Mouse (Mus musculus) hindbrain, embryonic 13.5 days (tissue): ENCODE data around the gene Olfr1046. TPM values are rescaled to one million over a fixed set of nuclear protein-coding genes. Genes with fewer than 3 reads are reported as not detected.
"Not testable (repeated sequence)": the region's sequence is repeated elsewhere in the genome, so short reads cannot be mapped to it uniquely, and the experiment has no call there.

Experiments
- ATAC-seq: fragments of 200-750 bp; cut with Nextera tagmentation; 2 replicates; pipeline ENCODE4 v1.8.0; 2017; ENCODE audit warnings: moderate TSS enrichment; ENCODE audit not compliant: low FRiP score
- H3K27ac ChIP-seq: fragments of 300-500 bp; sonication (generic); 2 replicates; pipeline ENCODE4 v1.5.1; 2015; ENCODE audit warnings: inconsistent platforms, mild to moderate bottlenecking, moderate library complexity
- H3K27me3 ChIP-seq: fragments of 300-500 bp; sonication (generic); 2 replicates; pipeline ENCODE4 v1.6.1; 2015; ENCODE audit warnings: mild to moderate bottlenecking, inconsistent platforms
- H3K36me3 ChIP-seq: fragments of 300-500 bp; sonication (generic); 2 replicates; pipeline ENCODE4 v1.6.1; 2015; ENCODE audit warnings: mild to moderate bottlenecking, inconsistent platforms
- H3K4me1 ChIP-seq: fragments of 300-500 bp; sonication (generic); replicated peaks from 2 replicates; pipeline ENCODE4 v1.6.1; 2015; ENCODE audit warnings: inconsistent platforms
- H3K4me2 ChIP-seq: fragments of 300-500 bp; sonication (generic); 2 replicates; pipeline ENCODE4 v1.6.1; 2015; ENCODE audit warnings: inconsistent platforms, mild to moderate bottlenecking, moderate library complexity
- H3K4me3 ChIP-seq: fragments of 300-500 bp; sonication (generic); 2 replicates; pipeline ENCODE4 v1.5.1; 2015; ENCODE audit warnings: mild to moderate bottlenecking, inconsistent platforms
- H3K9ac ChIP-seq: fragments of 300-500 bp; sonication (generic); 2 replicates; pipeline ENCODE4 v1.6.1; 2015; ENCODE audit warnings: mild to moderate bottlenecking, inconsistent platforms
- H3K9me3 ChIP-seq: fragments of 300-500 bp; sonication (generic); 2 replicates; pipeline ENCODE4 v1.6.1; 2016; ENCODE audit warnings: inconsistent platforms
- WGBS: fragments of 180-500 bp; shearing (Covaris S2); methylation state at CpG from one replicate; pipeline ENCODE4 v1.1.7; 2015; 5-methylcytosine and 5-hydroxymethylcytosine counted together
- polyA plus RNA-seq: library from polyadenylated mRNA; unstranded; fragments of >200 nt; fragmentation: Nextera tagmentation; extraction: Ambion mirVana; gene quantifications from 2 replicates; pipeline ENCODE4 v1.2.1, GENCODE M21; 2015

The Olfr1046 gene
- not detected in 2 replicates for polyA plus RNA-seq

- Histone ChIP-seq H3K27ac (no peak within 1 kb of the TSS), H3K27me3 (no peaks in the 10 kb centered on the region), H3K9me3 (no peaks in the 10 kb centered on the region), H3K9ac (no peak within 1 kb of the TSS), H3K4me1 (no peaks in the 10 kb centered on the region), H3K36me3 (no peaks in the 10 kb centered on the region), H3K4me3 (no peak within 1 kb of the TSS), H3K4me2 (no peak within 1 kb of the TSS)
- WGBS, result 74% methylated on average over 2 of the region's 2 CpGs
- ATAC-seq, result no peak
Measured at GRCm38 (mm10) chr2:86219214-86219613, at the start of gene Olfr1046. Olfr1046 (minus strand) TSS chr2:86219314.

GRCm38 (mm10) chr2:86258228-86258627, 39.1 kb upstream of the Olfr1046 start, which contains the start of gene Olfr1049:
Olfr1049 (minus strand) TSS chr2:86258328.
- not testable (repeated sequence) for H3K27ac ChIP-seq, H3K4me2 ChIP-seq, H3K27me3 ChIP-seq, ATAC-seq, H3K9me3 ChIP-seq, H3K36me3 ChIP-seq, H3K4me1 ChIP-seq, H3K4me3 ChIP-seq, H3K9ac ChIP-seq

DNA sequence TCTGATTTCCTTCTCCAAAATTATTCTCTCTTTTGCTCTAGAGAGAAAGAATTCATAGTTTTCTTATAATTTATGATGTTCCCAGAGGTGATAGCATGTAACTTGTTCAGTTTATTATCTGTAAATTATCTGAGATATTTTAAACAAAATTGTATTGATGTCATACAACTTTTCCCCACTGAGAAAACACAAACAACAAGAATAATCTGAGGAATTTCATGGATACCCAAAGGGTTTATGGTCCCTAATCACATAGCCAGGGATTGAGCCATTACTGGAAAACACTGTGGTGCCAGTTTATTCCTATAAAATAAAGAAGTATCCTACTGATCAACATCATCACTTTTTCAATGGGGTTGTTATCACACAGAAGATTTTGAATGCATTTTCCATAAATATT, 21.1 kb upstream of the Olfr1046 start, which contains the start of gene Olfr1048:
Olfr1048 (minus strand) TSS at position 101 of the 400 bp plus-strand sequence.
- Histone ChIP-seq H3K27ac (no peak within 1 kb of the TSS), H3K4me2 (no peak within 1 kb of the TSS), H3K9ac (no peak within 1 kb of the TSS), H3K27me3 (no peaks in the 10 kb centered on the region), H3K9me3 (no peaks in the 10 kb centered on the region), H3K4me1 (no peaks in the 10 kb centered on the region), H3K4me3 (no peak within 1 kb of the TSS), H3K36me3 (no peaks in the 10 kb centered on the region)
- no peak for ATAC-seq

GRCm38 (mm10) chr2:86231301-86231700, 12.2 kb upstream of the Olfr1046 start, which contains the start of gene Olfr1047:
Olfr1047 (minus strand) TSS chr2:86231401.
- WGBS, result 100% methylated on average over 1 of the region's 1 CpGs
- no peaks in the 10 kb centered on the region for H3K27me3 ChIP-seq
- ATAC-seq, result no peak
- no peak within 1 kb of the TSS for H3K4me3 ChIP-seq
- no peaks in the 10 kb centered on the region for H3K4me1 ChIP-seq
- H3K9me3 ChIP-seq, result no peaks in the 10 kb centered on the region
- no peak within 1 kb of the TSS for H3K9ac ChIP-seq
- H3K36me3 ChIP-seq, result no peaks in the 10 kb centered on the region
- no peak within 1 kb of the TSS for H3K4me2 ChIP-seq
- no peak within 1 kb of the TSS for H3K27ac ChIP-seq

DNA sequence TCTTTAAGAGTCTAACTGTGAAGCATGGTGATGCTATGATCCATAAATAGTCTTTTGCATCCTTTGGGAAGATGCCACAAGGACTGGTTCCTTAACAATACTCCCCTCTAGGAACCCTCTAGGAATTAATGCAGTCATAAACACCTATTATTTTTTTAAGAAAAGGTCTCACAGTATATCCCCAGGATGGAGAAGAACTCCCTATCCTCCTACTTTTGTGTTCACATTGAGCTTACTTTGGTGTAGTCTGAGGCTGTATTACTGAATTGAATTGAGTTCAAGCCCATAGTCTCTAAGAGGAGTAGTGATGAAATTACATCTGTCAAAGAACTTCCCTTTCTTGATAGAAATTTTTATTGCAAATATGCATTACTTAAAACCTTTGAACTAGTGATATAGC, 16.2 kb downstream of the Olfr1046 start, which contains the start of gene Olfr1045:
Olfr1045 (minus strand) TSS at position 101 of the 400 bp plus-strand sequence.
- no peaks in the 10 kb centered on the region for H3K36me3 ChIP-seq
- no peaks in the 10 kb centered on the region for H3K27me3 ChIP-seq
- no peak for ATAC-seq
- no peaks in the 10 kb centered on the region; the same call in 1 of the 2 replicates for H3K9me3 ChIP-seq
- no peak within 1 kb of the TSS for H3K4me3 ChIP-seq
- no peak within 1 kb of the TSS for H3K9ac ChIP-seq
- no peak within 1 kb of the TSS for H3K27ac ChIP-seq
- H3K4me1 ChIP-seq, result no peaks in the 10 kb centered on the region
- H3K4me2 ChIP-seq, result no peak within 1 kb of the TSS

DNA sequence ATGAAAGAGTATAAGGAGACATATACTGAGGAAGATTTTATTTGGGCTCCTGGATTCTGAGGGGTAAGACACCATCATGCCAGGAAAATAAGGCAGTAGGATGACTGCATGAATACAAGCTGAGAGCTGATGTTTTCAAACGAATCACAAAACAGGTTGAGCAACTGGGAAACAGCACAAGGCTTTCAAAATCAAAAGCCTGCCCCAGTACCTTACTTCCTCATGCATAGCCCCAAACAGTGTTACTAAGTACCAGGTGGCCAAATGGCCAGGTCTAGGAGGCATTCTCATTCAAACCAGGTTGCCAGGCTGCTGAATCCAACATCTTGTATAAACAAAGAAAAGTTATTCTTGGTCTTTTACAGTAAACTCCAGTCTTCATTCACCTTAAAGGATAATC, 23.3 kb downstream of the Olfr1046 start:
- no peaks in the 10 kb centered on the region for H3K4me1 ChIP-seq
- no peaks in the 10 kb centered on the region for H3K36me3 ChIP-seq
- no peaks in the 10 kb centered on the region for H3K9me3 ChIP-seq
- no peak overlapping the region for H3K9ac ChIP-seq
- ATAC-seq, result no peak
- no peak overlapping the region for H3K27ac ChIP-seq
- no peak overlapping the region for H3K4me2 ChIP-seq
- H3K27me3 ChIP-seq, result no peaks in the 10 kb centered on the region
- no peak overlapping the region for H3K4me3 ChIP-seq
- 59% methylated on average over 1 of the region's 1 CpGs for WGBS

- no peak within 1 kb of the TSS for H3K4me3 ChIP-seq
- ATAC-seq, result no peak
- no peak within 1 kb of the TSS for H3K4me2 ChIP-seq
- no peaks in the 10 kb centered on the region for H3K36me3 ChIP-seq
- H3K4me1 ChIP-seq, result no peaks in the 10 kb centered on the region
- H3K9me3 ChIP-seq, result no peaks in the 10 kb centered on the region
- no peak within 1 kb of the TSS for H3K27ac ChIP-seq
- H3K27me3 ChIP-seq, result no peaks in the 10 kb centered on the region
- H3K9ac ChIP-seq, result no peak within 1 kb of the TSS
Measured at GRCm38 (mm10) chr2:86185583-86185982, 33.5 kb downstream of the Olfr1046 start, which contains the start of gene Olfr52. Olfr52 (minus strand) TSS chr2:86185683.

DNA sequence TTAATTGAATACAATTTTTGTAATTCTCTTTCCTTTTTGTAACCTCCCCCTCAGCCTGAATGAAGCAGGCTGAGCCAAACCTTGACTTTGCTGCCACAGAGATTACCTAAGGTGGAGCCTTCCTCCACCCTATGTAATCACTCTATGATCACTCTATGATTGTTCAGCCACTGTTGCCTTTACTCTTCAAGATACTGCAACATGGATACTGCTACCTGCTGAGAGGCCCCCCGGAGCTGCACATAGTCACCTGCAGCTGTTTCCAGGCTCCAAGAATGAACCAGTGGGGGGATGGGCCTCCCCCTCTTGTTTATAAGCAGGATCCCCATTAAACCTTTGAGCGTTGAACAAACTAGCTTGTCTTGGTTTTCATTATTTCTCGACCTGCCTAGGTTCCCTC, 39.2 kb downstream of the Olfr1046 start:
- Histone ChIP-seq H3K4me3 (no peak overlapping the region), H3K4me2 (no peak overlapping the region), H3K27me3 (no peaks in the 10 kb centered on the region), H3K9me3 (no peaks in the 10 kb centered on the region), H3K36me3 (no peaks in the 10 kb centered on the region), H3K4me1 (no peaks in the 10 kb centered on the region), H3K27ac (no peak overlapping the region), H3K9ac (no peak overlapping the region)
- 87% methylated on average over 3 of the region's 3 CpGs for WGBS
- no peak for ATAC-seq

GRCm38 (mm10) chr2:86177720-86178119, 41.4 kb downstream of the Olfr1046 start, which contains the start of gene Olfr1044:
Olfr1044 (minus strand) TSS chr2:86177820.
- Histone ChIP-seq H3K4me2 (no peak within 1 kb of the TSS), H3K36me3 (no peaks in the 10 kb centered on the region), H3K9me3 (no peaks in the 10 kb centered on the region), H3K4me1 (no peaks in the 10 kb centered on the region), H3K27me3 (no peaks in the 10 kb centered on the region), H3K9ac (no peak within 1 kb of the TSS), H3K27ac (no peak within 1 kb of the TSS), H3K4me3 (no peak within 1 kb of the TSS)
- ATAC-seq, result no peak

DNA sequence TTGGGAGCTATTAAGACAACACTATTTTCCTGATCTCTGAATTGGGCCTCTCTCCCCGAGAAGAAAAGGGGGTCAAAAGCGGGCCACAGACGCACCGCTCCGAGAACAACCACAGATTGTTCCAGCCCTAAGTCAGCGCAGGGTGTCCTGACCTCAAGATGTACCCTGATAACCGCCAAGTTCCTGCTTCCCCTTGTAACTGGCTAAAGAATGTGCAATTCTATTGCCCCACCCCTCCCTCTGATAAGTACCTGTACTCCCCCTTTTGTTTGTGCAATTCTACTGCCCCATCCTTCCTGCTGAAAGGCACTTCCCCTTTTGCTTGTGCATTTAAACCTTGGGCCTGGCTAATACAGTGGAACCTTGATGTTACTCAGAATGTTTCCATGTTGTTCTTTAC, 43.7 kb downstream of the Olfr1046 start:
- H3K9ac ChIP-seq, H3K4me1 ChIP-seq, H3K4me3 ChIP-seq, ATAC-seq, H3K27me3 ChIP-seq, H3K9me3 ChIP-seq, H3K36me3 ChIP-seq, H3K4me2 ChIP-seq, H3K27ac ChIP-seq: not testable (repeated sequence)
- WGBS, result 90% methylated on average over 7 of the region's 7 CpGs

GRCm38 (mm10) chr2:86167422-86167821, 51.7 kb downstream of the Olfr1046 start, which contains the start of gene Olfr1043:
Olfr1043 (minus strand) TSS chr2:86167522.
- no peak for ATAC-seq
- no peaks in the 10 kb centered on the region for H3K4me1 ChIP-seq
- H3K4me3 ChIP-seq, result no peak within 1 kb of the TSS
- WGBS, result 91% methylated on average over 2 of the region's 2 CpGs
- no peaks in the 10 kb centered on the region for H3K9me3 ChIP-seq
- no peak within 1 kb of the TSS for H3K4me2 ChIP-seq
- H3K36me3 ChIP-seq, result no peaks in the 10 kb centered on the region
- H3K9ac ChIP-seq, result no peak within 1 kb of the TSS
- H3K27me3 ChIP-seq, result no peaks in the 10 kb centered on the region
- H3K27ac ChIP-seq, result no peak within 1 kb of the TSS
